Mouse (Mus musculus): Measurements from ENCODE around the gene Comtd1. TPM values are rescaled to one million over a fixed set of nuclear protein-coding genes. Genes with fewer than 3 reads are reported as not detected.

Comtd1 gene
- polyA plus RNA-seq, 1 experiment from 2014 or later = 55.0 TPM

GRCm38 (mm10) chr14:21853456-21854109, 4.8 kb upstream of the Comtd1 start:
- no peak overlapping the region for H3K9ac ChIP-seq (replicated peaks; ENCODE audit: low read depth, low read length)
- H3K9me3 ChIP-seq (ENCODE audit: control insufficient read depth, low read length) = no peaks in the 10 kb centered on the region
- H3K4me2 ChIP-seq (ENCODE audit: low read depth, low read length) = peak overlapping the region; percentile 36
- WGBS = 6% methylated on average over 17 of the region's 17 CpGs
- peak; percentile 21; the same call in 1 of the 2 replicates for ATAC-seq (ENCODE audit: low read depth)
- no peaks in the 10 kb centered on the region for H3K27me3 ChIP-seq (ENCODE audit: control insufficient read depth, insufficient read depth, low read length)
- H3K4me1 ChIP-seq (ENCODE audit: control insufficient read depth, insufficient read depth, low read length) = peaks cover 10% of the 10 kb centered on the region
- no peak overlapping the region for H3K4me3 ChIP-seq (ENCODE audit: low read depth, low read length)
- H3K36me3 ChIP-seq (ENCODE audit: control insufficient read depth, insufficient read depth, low read length) = no peaks in the 10 kb centered on the region
- no peak overlapping the region for H3K27ac ChIP-seq (ENCODE audit: low read depth, low read length)

GRCm38 (mm10) chr14:21851996-21852791, 3.4 kb upstream of the Comtd1 start:
- no peaks in the 10 kb centered on the region for H3K9me3 ChIP-seq (ENCODE audit: control insufficient read depth, low read length)
- H3K36me3 ChIP-seq (ENCODE audit: control insufficient read depth, insufficient read depth, low read length) = no peaks in the 10 kb centered on the region
- H3K27me3 ChIP-seq (ENCODE audit: control insufficient read depth, insufficient read depth, low read length) = no peaks in the 10 kb centered on the region
- H3K27ac ChIP-seq (ENCODE audit: low read depth, low read length) = no peak overlapping the region
- no peak overlapping the region for H3K9ac ChIP-seq (replicated peaks; ENCODE audit: low read depth, low read length)
- peaks cover 18% of the 10 kb centered on the region for H3K4me1 ChIP-seq (ENCODE audit: control insufficient read depth, insufficient read depth, low read length)
- no peak overlapping the region for H3K4me3 ChIP-seq (ENCODE audit: low read depth, low read length)
- no peak overlapping the region for H3K4me2 ChIP-seq (ENCODE audit: low read depth, low read length)
- ATAC-seq (ENCODE audit: low read depth) = no peak
- WGBS = 84% methylated on average over 16 of the region's 16 CpGs

- H3K27ac ChIP-seq (ENCODE audit: low read depth, low read length) = no peak overlapping the region
- WGBS = 69% methylated on average over 24 of the region's 24 CpGs
- no peak overlapping the region for H3K9ac ChIP-seq (replicated peaks; ENCODE audit: low read depth, low read length)
- H3K9me3 ChIP-seq (ENCODE audit: control insufficient read depth, low read length) = no peaks in the 10 kb centered on the region
- H3K36me3 ChIP-seq (ENCODE audit: control insufficient read depth, insufficient read depth, low read length) = peaks cover 9% of the 10 kb centered on the region; the same call in 1 of the 2 replicates
- no peak for ATAC-seq (ENCODE audit: low read depth)
- no peak overlapping the region for H3K4me2 ChIP-seq (ENCODE audit: low read depth, low read length)
- H3K27me3 ChIP-seq (ENCODE audit: control insufficient read depth, insufficient read depth, low read length) = no peaks in the 10 kb centered on the region
- no peak overlapping the region for H3K4me3 ChIP-seq (ENCODE audit: low read depth, low read length)
- peaks cover 18% of the 10 kb centered on the region for H3K4me1 ChIP-seq (ENCODE audit: control insufficient read depth, insufficient read depth, low read length)
These were observed 1.8 kb upstream of the Comtd1 start for GRCm38 (mm10) chr14:21850419-21851127.

- Histone ChIP-seq H3K9me3 (ENCODE audit: control insufficient read depth, low read length) (no peaks in the 10 kb centered on the region), H3K27ac (ENCODE audit: low read depth, low read length) (no peak overlapping the region), H3K36me3 (ENCODE audit: control insufficient read depth, insufficient read depth, low read length) (peaks cover 14% of the 10 kb centered on the region), H3K4me2 (ENCODE audit: low read depth, low read length) (no peak overlapping the region), H3K27me3 (ENCODE audit: control insufficient read depth, insufficient read depth, low read length) (no peaks in the 10 kb centered on the region), H3K9ac (replicated peaks; ENCODE audit: low read depth, low read length) (no peak overlapping the region), H3K4me1 (ENCODE audit: control insufficient read depth, insufficient read depth, low read length) (peaks cover 18% of the 10 kb centered on the region), H3K4me3 (ENCODE audit: low read depth, low read length) (no peak overlapping the region)
- 90% methylated on average over 13 of the region's 13 CpGs for WGBS
- ATAC-seq (ENCODE audit: low read depth) = no peak
These were observed 994 bp upstream of the Comtd1 start for GRCm38 (mm10) chr14:21849524-21850418.

GRCm38 (mm10) chr14:21847381-21848165, 1.2 kb downstream of the Comtd1 start:
- Histone ChIP-seq H3K9me3 (ENCODE audit: control insufficient read depth, low read length) (no peaks in the 10 kb centered on the region), H3K9ac (replicated peaks; ENCODE audit: low read depth, low read length) (peak overlapping the region; percentile 66), H3K36me3 (ENCODE audit: control insufficient read depth, insufficient read depth, low read length) (peaks cover 23% of the 10 kb centered on the region), H3K27ac (ENCODE audit: low read depth, low read length) (peak overlapping the region; percentile 39; the same call in 1 of the 2 replicates), H3K4me2 (ENCODE audit: low read depth, low read length) (peak overlapping the region; percentile 80), H3K27me3 (ENCODE audit: control insufficient read depth, insufficient read depth, low read length) (no peaks in the 10 kb centered on the region), H3K4me1 (ENCODE audit: control insufficient read depth, insufficient read depth, low read length) (peaks cover 18% of the 10 kb centered on the region), H3K4me3 (ENCODE audit: low read depth, low read length) (peak overlapping the region; percentile 64)
- ATAC-seq (ENCODE audit: low read depth) = peak; percentile 33
- under 1% methylated on average over 50 of the region's 50 CpGs for WGBS

GRCm38 (mm10) chr14:21846827-21847380, 1.9 kb downstream of the Comtd1 start:
- peak overlapping the region; percentile 66; the same call in 1 of the 2 replicates for H3K9ac ChIP-seq (replicated peaks; ENCODE audit: low read depth, low read length)
- H3K27ac ChIP-seq (ENCODE audit: low read depth, low read length) = no peak overlapping the region
- peak overlapping the region; percentile 80 for H3K4me2 ChIP-seq (ENCODE audit: low read depth, low read length)
- H3K9me3 ChIP-seq (ENCODE audit: control insufficient read depth, low read length) = no peaks in the 10 kb centered on the region
- H3K4me1 ChIP-seq (ENCODE audit: control insufficient read depth, insufficient read depth, low read length) = peaks cover 18% of the 10 kb centered on the region
- WGBS = 22% methylated on average over 10 of the region's 10 CpGs
- ATAC-seq (ENCODE audit: low read depth) = no peak
- peak overlapping the region; percentile 64 for H3K4me3 ChIP-seq (ENCODE audit: low read depth, low read length)
- H3K36me3 ChIP-seq (ENCODE audit: control insufficient read depth, insufficient read depth, low read length) = peaks cover 23% of the 10 kb centered on the region
- H3K27me3 ChIP-seq (ENCODE audit: control insufficient read depth, insufficient read depth, low read length) = no peaks in the 10 kb centered on the region

GRCm38 (mm10) chr14:21843263-21843662, 5.5 kb downstream of the Comtd1 start:
- H3K4me2 ChIP-seq (ENCODE audit: low read depth, low read length) = no peak overlapping the region
- H3K36me3 ChIP-seq (ENCODE audit: control insufficient read depth, insufficient read depth, low read length) = peaks cover 44% of the 10 kb centered on the region
- no peak overlapping the region for H3K27ac ChIP-seq (ENCODE audit: low read depth, low read length)
- H3K4me3 ChIP-seq (ENCODE audit: low read depth, low read length) = no peak overlapping the region
- peaks cover 5% of the 10 kb centered on the region for H3K4me1 ChIP-seq (ENCODE audit: control insufficient read depth, insufficient read depth, low read length)
- H3K9ac ChIP-seq (replicated peaks; ENCODE audit: low read depth, low read length) = no peak overlapping the region
- no peaks in the 10 kb centered on the region for H3K27me3 ChIP-seq (ENCODE audit: control insufficient read depth, insufficient read depth, low read length)
- H3K9me3 ChIP-seq (ENCODE audit: control insufficient read depth, low read length) = no peaks in the 10 kb centered on the region
- ATAC-seq (ENCODE audit: low read depth) = no peak
- WGBS = 92% methylated on average over 6 of the region's 6 CpGs
